Mouse (Mus musculus): Measurements from ENCODE around the gene Plcb1.

DNA sequence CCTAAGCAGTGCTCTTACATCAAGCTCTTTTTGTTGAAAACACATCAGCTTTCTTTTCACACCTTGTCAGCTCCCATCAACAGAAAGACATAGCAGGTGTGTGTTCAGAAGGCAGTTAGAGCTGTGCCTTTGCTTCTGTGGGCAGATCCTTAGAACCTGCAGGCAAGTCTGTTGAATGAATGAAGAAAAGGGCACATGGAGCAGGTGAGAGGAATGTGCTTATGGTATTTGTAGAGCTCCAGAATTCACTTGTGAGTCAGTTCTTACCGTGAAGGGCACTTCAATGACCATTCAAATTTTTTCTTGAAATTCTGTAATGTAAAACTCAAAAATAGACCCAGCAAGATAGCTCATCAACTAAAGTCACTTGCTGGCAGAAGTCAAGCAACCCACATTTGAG is 423.0 kb downstream of the Plcb1 start:
- TF ChIP-seq CTCF (IDR thresholded peaks at IDR 0.05; ENCODE audit: borderline replicate concordance, insufficient read depth, low read length) (no peak), POLR2A (IDR thresholded peaks at IDR 0.05; ENCODE audit: low read depth, low read length) (no peak)
